ENCODE assay signal across 10 mouse cellular contexts in the genomic region with DNA sequence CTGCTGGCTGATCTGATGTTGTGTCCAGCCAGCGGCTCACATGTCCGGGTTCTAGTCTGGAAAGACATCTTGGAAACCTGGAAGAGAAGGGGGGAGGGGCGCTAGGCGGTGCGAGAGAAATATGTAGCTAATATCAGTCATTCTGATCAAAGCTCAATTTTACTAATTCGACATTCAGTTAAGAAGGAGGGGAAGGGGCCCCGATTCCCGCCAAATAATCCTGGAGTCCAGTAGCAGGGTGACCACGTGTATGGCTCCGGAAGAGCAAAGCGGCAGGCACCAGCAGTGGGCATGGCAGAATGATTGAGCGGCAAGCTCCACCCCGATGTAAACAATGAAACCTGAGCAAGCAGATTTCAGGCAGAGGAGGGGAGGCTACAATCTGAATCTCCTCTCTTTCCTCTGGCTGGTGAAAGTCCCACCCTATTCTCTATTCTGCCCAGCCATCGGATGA. TPM values are rescaled to one million over a fixed set of nuclear protein-coding genes. Genes with fewer than 3 reads are reported as not detected.
DNase-seq lines count a peak whose midpoint lies in the region; ATAC-seq and TF ChIP-seq lines count a peak whose summit lies in the region.
"Had no signal": no experiment of that assay in that cellular context is flagged by ENCODE, and none has a peak within 500 bp of the region (broad histone marks: within the 10 kb centered on the region; RNA-seq: fewer than 3 reads in every experiment).

No protein-coding gene starts in this region.

- no peak for TF ChIP-seq CTCF in midbrain, postnatal 0 days (IDR thresholded peaks at IDR 0.05)
- no peak for TF ChIP-seq CTCF in gastrocnemius, adult 2 months (IDR thresholded peaks at IDR 0.05)

- H3K9ac ChIP-seq in heart, embryonic 15.5 days, result no peak overlapping the region
- peak overlapping the region; percentile 24; the same call in 1 of the 2 replicates for H3K9ac ChIP-seq in intestine, embryonic 16.5 days (ENCODE audit: low read depth, low read length)
- H3K9ac ChIP-seq in midbrain, postnatal 0 days (replicated peaks; ENCODE audit: low read length, poor library complexity, severe bottlenecking), result 0 out of 2 replicates have a peak overlapping the region, but pooled peaks have one; percentile 29

- DNase-seq in heart, adult 11 months, result no peak
- peak; percentile 73 for DNase-seq in embryonic facial prominence, embryonic 10.5 days (ENCODE audit: low spot score)
- DNase-seq in midbrain, postnatal 0 days (ENCODE audit: low spot score), result peak; percentile 35
- no peak for DNase-seq in gastrocnemius, adult 2 months
- DNase-seq: left cerebral cortex, postnatal 4 days; thymus, postnatal 36 days had no signal

- 11% methylated on average over 14 of the region's 14 CpGs for WGBS in heart, embryonic 15.5 days
- WGBS in embryonic facial prominence, embryonic 10.5 days, result 11% methylated on average over 14 of the region's 14 CpGs
- WGBS in intestine, embryonic 16.5 days, result 7% methylated on average over 14 of the region's 14 CpGs
- WGBS in midbrain, postnatal 0 days, result 13% methylated on average over 14 of the region's 14 CpGs

- H3K4me2 ChIP-seq in heart, embryonic 15.5 days, result peak overlapping the region; percentile 59
- peak overlapping the region; percentile 52 for H3K4me2 ChIP-seq in intestine, embryonic 16.5 days (ENCODE audit: low read depth, low read length)
- peak overlapping the region; percentile 47 for H3K4me2 ChIP-seq in midbrain, postnatal 0 days (ENCODE audit: low read depth, low read length, poor library complexity, severe bottlenecking)

- peak overlapping the region; percentile 42 for H3K4me3 ChIP-seq in heart, embryonic 15.5 days
- H3K4me3 ChIP-seq in embryonic facial prominence, embryonic 10.5 days, result peak overlapping the region; percentile 48
- peak overlapping the region; percentile 39 for H3K4me3 ChIP-seq in intestine, embryonic 16.5 days (ENCODE audit: low read length)
- peak overlapping the region; percentile 33 for H3K4me3 ChIP-seq in midbrain, postnatal 0 days (ENCODE audit: low read depth, low read length)
- no peak overlapping the region for H3K4me3 ChIP-seq in gastrocnemius, adult 2 months

- peaks cover 5% of the 10 kb centered on the region; the same call in 1 of the 2 replicates for H3K4me1 ChIP-seq in heart, embryonic 15.5 days (replicated peaks)
- peaks cover 9% of the 10 kb centered on the region for H3K4me1 ChIP-seq in embryonic facial prominence, embryonic 10.5 days
- no peaks in the 10 kb centered on the region for H3K4me1 ChIP-seq in intestine, embryonic 16.5 days (ENCODE audit: control insufficient read depth, insufficient read depth, low read length)
- H3K4me1 ChIP-seq in midbrain, postnatal 0 days (ENCODE audit: insufficient read depth, low read length), result no peaks in the 10 kb centered on the region

- no peaks in the 10 kb centered on the region for H3K27me3 ChIP-seq in heart, embryonic 15.5 days
- H3K27me3 ChIP-seq in embryonic facial prominence, embryonic 10.5 days (replicated peaks; ENCODE audit: low read depth, poor library complexity, severe bottlenecking), result no peaks in the 10 kb centered on the region
- H3K27me3 ChIP-seq in intestine, embryonic 16.5 days (replicated peaks; ENCODE audit: control insufficient read depth, insufficient read depth, low read length), result no peaks in the 10 kb centered on the region
- no peaks in the 10 kb centered on the region for H3K27me3 ChIP-seq in midbrain, postnatal 0 days (ENCODE audit: insufficient read depth, low read length)

- H3K27ac ChIP-seq in heart, embryonic 15.5 days, result no peak overlapping the region
- H3K27ac ChIP-seq in embryonic facial prominence, embryonic 10.5 days (replicated peaks), result peak overlapping the region; percentile 58
- no peak overlapping the region for H3K27ac ChIP-seq in intestine, embryonic 16.5 days (ENCODE audit: low read length)
- H3K27ac ChIP-seq in midbrain, postnatal 0 days (ENCODE audit: low read depth, low read length), result no peak overlapping the region
- no peak overlapping the region for H3K27ac ChIP-seq in gastrocnemius, adult 2 months

- H3K9me3 ChIP-seq in heart, embryonic 15.5 days (replicated peaks), result no peaks in the 10 kb centered on the region
- H3K9me3 ChIP-seq in embryonic facial prominence, embryonic 10.5 days, result no peaks in the 10 kb centered on the region
- no peaks in the 10 kb centered on the region for H3K9me3 ChIP-seq in intestine, embryonic 16.5 days (ENCODE audit: control insufficient read depth, low read length)
- H3K9me3 ChIP-seq in midbrain, postnatal 0 days (ENCODE audit: low read length), result no peaks in the 10 kb centered on the region

- no peak for ATAC-seq in heart, embryonic 15.5 days (replicated peaks; ENCODE audit: insufficient number of reproducible peaks, insufficient read depth, low FRiP score, low read depth)
- ATAC-seq in intestine, embryonic 16.5 days, result peak; percentile 80
- 0 out of 2 replicates have a peak, but pooled peaks have one; percentile 13 for ATAC-seq in midbrain, postnatal 0 days (ENCODE audit: low FRiP score)
- ATAC-seq in cerebellum, adult (ENCODE audit: insufficient number of reproducible peaks, low FRiP score, low TSS enrichment), result no peak
- ATAC-seq in frontal cortex, adult (ENCODE audit: low TSS enrichment), result no peak

- H3K36me3 ChIP-seq in heart, embryonic 15.5 days, result no peaks in the 10 kb centered on the region
- H3K36me3 ChIP-seq in embryonic facial prominence, embryonic 10.5 days (replicated peaks), result no peaks in the 10 kb centered on the region
- no peaks in the 10 kb centered on the region for H3K36me3 ChIP-seq in intestine, embryonic 16.5 days (ENCODE audit: control insufficient read depth, insufficient read depth, low read length)
- H3K36me3 ChIP-seq in midbrain, postnatal 0 days (ENCODE audit: insufficient read depth, low read length), result no peaks in the 10 kb centered on the region

- intact Hi-C loops in gastrocnemius, adult 2 months (cut with DNase I), result no loop called here

RNA-seq across cellular contexts. Expression of gene Tex10, which starts 18.1 kb away (rescaled TPM):
- 24.7 and 30.2 TPM in 2 replicates for polyA plus RNA-seq in heart, embryonic 15.5 days (2015; fragmentation: Nextera tagmentation; extraction: Ambion mirVana)
- polyA plus RNA-seq in embryonic facial prominence, embryonic 10.5 days (2016; fragmentation: Nextera tagmentation; extraction: Ambion mirVana), result 77.5 and 79.0 TPM in 2 replicates
- 42.3 and 45.0 TPM in 2 replicates for polyA plus RNA-seq in intestine, embryonic 16.5 days (2015; fragmentation: Nextera tagmentation; extraction: Ambion mirVana)
- total RNA-seq in midbrain, postnatal 0 days (2014; rRNA removed), result 23.0 and 44.0 TPM in 2 replicates
- polyA plus RNA-seq in midbrain, postnatal 0 days (2015; fragmentation: Nextera tagmentation; extraction: Ambion mirVana), result 21.1 and 21.3 TPM in 2 replicates
- total RNA-seq in gastrocnemius, adult 2 months (2021), result 10 to 100 TPM; 11.6 to 11.7 TPM

RNA-seq across cellular contexts. Expression of gene Msantd3, which starts 48.4 kb away (rescaled TPM):
- 23.8 and 26.8 TPM in 2 replicates for polyA plus RNA-seq in heart, embryonic 15.5 days (2015; fragmentation: Nextera tagmentation; extraction: Ambion mirVana)
- polyA plus RNA-seq in embryonic facial prominence, embryonic 10.5 days (2016; fragmentation: Nextera tagmentation; extraction: Ambion mirVana), result 53.9 and 60.7 TPM in 2 replicates
- 10.7 and 10.9 TPM in 2 replicates for polyA plus RNA-seq in intestine, embryonic 16.5 days (2015; fragmentation: Nextera tagmentation; extraction: Ambion mirVana)
- 30.3 and 36.4 TPM in 2 replicates for total RNA-seq in midbrain, postnatal 0 days (2014; rRNA removed)
- polyA plus RNA-seq in midbrain, postnatal 0 days (2015; fragmentation: Nextera tagmentation; extraction: Ambion mirVana), result 26.0 and 27.0 TPM in 2 replicates
- total RNA-seq in gastrocnemius, adult 2 months (2021), result 10 to 100 TPM; 13.9 to 20.1 TPM

Comparison
In these comparisons a context has a peak if more than half of its experiments do, and no peak if none do; other contexts are left out.
1. ATAC-seq: peak in intestine, embryonic 16.5 days (single experiment) and midbrain, postnatal 0 days (single experiment); none in heart, embryonic 15.5 days (single experiment), cerebellum, adult (single experiment) and frontal cortex, adult (single experiment).
2. DNase-seq: peak in embryonic facial prominence, embryonic 10.5 days (single experiment) and midbrain, postnatal 0 days (single experiment); none in heart, adult 11 months (single experiment) and gastrocnemius, adult 2 months (single experiment).
3. Peak in every context shown above with its lines, with median percentiles within 50 percentile points of each other: H3K4me2 ChIP-seq.